Mouse (Mus musculus) embryonic facial prominence, embryonic 15.5 days (tissue): Measurements from ENCODE around the gene Tor1aip2. TPM values are rescaled to one million over a fixed set of nuclear protein-coding genes. Genes with fewer than 3 reads are reported as not detected.

Experiments
- ATAC-seq: fragments of 200-750 bp; cut with Nextera tagmentation; 2 replicates; pipeline ENCODE4 v1.8.0; 2017; ENCODE audit warnings: low read depth, moderate TSS enrichment; ENCODE audit not compliant: insufficient number of reproducible peaks, low FRiP score, low TSS enrichment
- H3K27ac ChIP-seq: fragments of 300-500 bp; sonication (generic); replicated peaks from 2 replicates; pipeline ENCODE4 v1.5.1; 2015; ENCODE audit warnings: mild to moderate bottlenecking, inconsistent platforms
- H3K27me3 ChIP-seq: fragments of 300-500 bp; sonication (generic); 2 replicates; pipeline ENCODE4 v1.6.1; 2015; ENCODE audit warnings: inconsistent platforms
- H3K36me3 ChIP-seq: fragments of 300-500 bp; sonication (generic); 2 replicates; pipeline ENCODE4 v1.6.1; 2015; ENCODE audit warnings: mild to moderate bottlenecking, inconsistent platforms
- H3K4me1 ChIP-seq: fragments of 300-500 bp; sonication (generic); 2 replicates; pipeline ENCODE4 v1.6.1; 2015; ENCODE audit warnings: inconsistent platforms
- H3K4me2 ChIP-seq: fragments of 300-500 bp; sonication (generic); replicated peaks from 2 replicates; pipeline ENCODE4 v1.6.1; 2015; ENCODE audit warnings: mild to moderate bottlenecking, inconsistent platforms
- H3K4me3 ChIP-seq: fragments of 300-500 bp; sonication (generic); replicated peaks from 2 replicates; pipeline ENCODE4 v1.5.1; 2015; ENCODE audit warnings: mild to moderate bottlenecking, inconsistent platforms
- H3K9ac ChIP-seq: fragments of 300-500 bp; sonication (generic); 2 replicates; pipeline ENCODE4 v1.6.1; 2015; ENCODE audit warnings: inconsistent platforms
- H3K9me3 ChIP-seq: fragments of 300-500 bp; sonication (generic); replicated peaks from 2 replicates; pipeline ENCODE4 v1.6.1; 2016; ENCODE audit warnings: inconsistent platforms
- WGBS: fragments of 180-500 bp; shearing (Covaris S2); methylation state at CpG from one replicate; pipeline ENCODE4 v1.1.7; 2015; 5-methylcytosine and 5-hydroxymethylcytosine counted together
- polyA plus RNA-seq: library from polyadenylated mRNA; unstranded; fragments of >200 nt; fragmentation: Nextera tagmentation; extraction: Ambion mirVana; gene quantifications from 2 replicates; pipeline ENCODE4 v1.2.1, GENCODE M21; 2015

Tor1aip2 gene
- polyA plus RNA-seq, 1 experiment from 2014 or later = 113 TPM

DNA sequence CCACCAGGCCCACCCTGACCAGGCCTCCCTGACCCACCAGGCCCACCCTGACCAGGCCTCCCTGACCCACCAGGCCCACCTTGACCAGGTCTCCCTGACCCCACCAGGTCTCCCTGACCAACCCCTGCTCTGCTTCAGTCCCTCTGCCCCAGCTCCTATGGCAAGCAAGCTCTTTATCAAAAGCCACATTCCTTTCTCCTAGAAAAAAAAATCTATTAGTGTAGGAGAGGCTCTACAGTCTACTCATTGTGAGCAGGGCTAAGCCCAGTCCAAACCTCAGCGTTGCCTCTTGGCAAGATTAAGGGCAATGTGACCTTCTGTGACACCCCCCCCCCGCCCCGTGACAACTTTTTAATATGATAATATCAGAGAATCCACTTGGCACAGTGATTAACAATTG lies 49.4 kb downstream of the Tor1aip2 start:
- no peaks in the 10 kb centered on the region for H3K4me1 ChIP-seq
- no peak for ATAC-seq

DNA sequence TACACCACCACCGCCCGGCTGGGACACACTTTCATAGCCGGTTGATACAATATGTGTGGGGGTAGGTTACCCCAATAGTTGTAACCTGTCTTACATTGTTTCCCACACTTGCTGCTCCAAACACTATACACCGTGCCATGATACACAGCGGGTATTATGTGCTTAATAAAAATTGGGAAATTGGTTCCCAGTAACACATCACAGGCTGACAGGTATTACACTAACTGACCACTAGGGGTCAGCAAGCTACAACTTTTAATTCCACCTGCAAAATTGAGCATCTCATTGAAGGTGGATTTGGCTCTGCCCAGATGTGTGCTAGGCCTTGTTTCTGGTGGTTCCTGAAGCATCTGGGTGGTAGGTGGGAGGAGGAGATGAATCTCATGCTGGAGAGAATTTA lies 50.6 kb downstream of the Tor1aip2 start:
- H3K4me3 ChIP-seq = no peak overlapping the region
- H3K4me2 ChIP-seq = no peak overlapping the region
- no peaks in the 10 kb centered on the region for H3K36me3 ChIP-seq
- WGBS = 53% methylated on average over 5 of the region's 5 CpGs
- ATAC-seq = no peak
- H3K9me3 ChIP-seq = no peaks in the 10 kb centered on the region
- H3K4me1 ChIP-seq = no peaks in the 10 kb centered on the region
- no peak overlapping the region for H3K9ac ChIP-seq
- no peaks in the 10 kb centered on the region for H3K27me3 ChIP-seq
- H3K27ac ChIP-seq = no peak overlapping the region

More for the DNA sequence above, 49.4 kb downstream of the Tor1aip2 start:
- Histone ChIP-seq H3K27ac (no peak overlapping the region), H3K36me3 (no peaks in the 10 kb centered on the region), H3K9ac (no peak overlapping the region), H3K4me3 (no peak overlapping the region), H3K4me2 (no peak overlapping the region), H3K27me3 (no peaks in the 10 kb centered on the region), H3K9me3 (no peaks in the 10 kb centered on the region)
- 59% methylated on average over 3 of the region's 3 CpGs for WGBS

- 61% methylated on average over 5 of the region's 5 CpGs for WGBS
- no peak for ATAC-seq
These were observed 52.4 kb downstream of the Tor1aip2 start for GRCm38 (mm10) chr1:156087586-156087985.

GRCm38 (mm10) chr1:156089561-156089960 lies 54.4 kb downstream of the Tor1aip2 start:
- Histone ChIP-seq H3K36me3 (no peaks in the 10 kb centered on the region), H3K4me1 (no peaks in the 10 kb centered on the region), H3K27ac (no peak overlapping the region), H3K27me3 (no peaks in the 10 kb centered on the region), H3K9ac (no peak overlapping the region), H3K4me3 (no peak overlapping the region), H3K4me2 (no peak overlapping the region), H3K9me3 (no peaks in the 10 kb centered on the region)
- WGBS = 78% methylated on average over 8 of the region's 8 CpGs
- ATAC-seq = no peak

More at GRCm38 (mm10) chr1:156087586-156087985, 52.4 kb downstream of the Tor1aip2 start:
- Histone ChIP-seq H3K4me3 (no peak overlapping the region), H3K9ac (no peak overlapping the region), H3K4me2 (no peak overlapping the region), H3K27ac (no peak overlapping the region), H3K9me3 (no peaks in the 10 kb centered on the region), H3K4me1 (no peaks in the 10 kb centered on the region), H3K27me3 (no peaks in the 10 kb centered on the region), H3K36me3 (no peaks in the 10 kb centered on the region)

- ATAC-seq = no peak; the same call in 1 of the 2 replicates
- Histone ChIP-seq H3K4me1 (no peaks in the 10 kb centered on the region), H3K9me3 (no peaks in the 10 kb centered on the region), H3K27me3 (no peaks in the 10 kb centered on the region), H3K36me3 (no peaks in the 10 kb centered on the region), H3K27ac (no peak overlapping the region), H3K9ac (no peak overlapping the region), H3K4me2 (no peak overlapping the region), H3K4me3 (no peak overlapping the region)
- WGBS = 57% methylated on average over 4 of the region's 4 CpGs
These were observed 54.8 kb downstream of the Tor1aip2 start for GRCm38 (mm10) chr1:156090042-156090441.

DNA sequence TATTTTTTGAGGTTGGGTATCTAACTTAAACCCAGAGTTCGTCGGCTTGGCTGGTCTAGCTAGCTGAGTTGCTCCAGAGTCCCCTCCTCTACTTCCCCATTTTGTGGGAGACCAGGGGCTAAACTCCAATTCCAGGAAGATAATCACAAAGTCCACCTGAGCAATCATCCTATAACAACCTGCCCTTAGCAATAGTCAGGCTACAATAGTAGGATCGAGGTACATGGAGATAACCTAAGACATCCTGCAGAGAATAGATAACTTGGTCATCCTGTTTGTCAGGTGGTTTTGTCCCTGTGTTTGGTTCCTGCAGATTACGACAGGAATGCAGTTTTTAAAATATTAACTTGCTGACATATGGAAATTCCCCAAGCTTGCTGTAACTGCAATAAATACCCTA lies 56.6 kb downstream of the Tor1aip2 start:
- Histone ChIP-seq H3K4me2 (no peak overlapping the region), H3K9ac (no peak overlapping the region), H3K9me3 (no peaks in the 10 kb centered on the region), H3K36me3 (no peaks in the 10 kb centered on the region), H3K4me1 (no peaks in the 10 kb centered on the region), H3K27ac (no peak overlapping the region), H3K4me3 (no peak overlapping the region), H3K27me3 (no peaks in the 10 kb centered on the region)
- no peak for ATAC-seq
- WGBS = 83% methylated on average over 4 of the region's 4 CpGs

DNA sequence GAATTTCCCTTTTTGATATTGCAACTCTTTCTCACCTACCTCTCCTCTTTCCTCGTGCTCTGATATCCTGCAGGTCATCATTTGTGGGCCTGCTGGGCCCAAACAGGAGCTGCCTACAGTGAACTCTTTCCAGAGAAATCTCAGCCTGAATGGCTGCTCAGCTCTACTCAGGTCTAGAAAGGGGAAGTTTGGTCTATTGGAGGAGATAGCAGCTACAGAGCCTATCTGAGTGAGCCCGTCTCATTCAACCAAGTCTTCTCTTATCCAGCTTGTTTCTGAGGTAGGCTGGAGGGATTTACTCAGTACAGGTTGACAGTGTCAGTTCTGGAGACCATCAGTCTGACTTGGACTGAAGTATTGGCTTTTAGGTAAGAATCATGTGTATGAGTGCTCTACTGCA lies 68.6 kb downstream of the Tor1aip2 start:
- Histone ChIP-seq H3K27ac (no peak overlapping the region), H3K9ac (no peak overlapping the region), H3K4me1 (no peaks in the 10 kb centered on the region), H3K4me3 (no peak overlapping the region), H3K27me3 (no peaks in the 10 kb centered on the region), H3K4me2 (no peak overlapping the region), H3K9me3 (no peaks in the 10 kb centered on the region), H3K36me3 (no peaks in the 10 kb centered on the region)
- 92% methylated on average over 2 of the region's 2 CpGs for WGBS
- ATAC-seq = no peak

- Histone ChIP-seq H3K9me3 (no peaks in the 10 kb centered on the region), H3K4me3 (no peak overlapping the region), H3K4me2 (no peak overlapping the region), H3K27ac (no peak overlapping the region), H3K9ac (no peak overlapping the region), H3K4me1 (no peaks in the 10 kb centered on the region), H3K36me3 (no peaks in the 10 kb centered on the region), H3K27me3 (no peaks in the 10 kb centered on the region)
- no peak for ATAC-seq
- WGBS = 87% methylated on average over 2 of the region's 2 CpGs
These were observed 70.2 kb downstream of the Tor1aip2 start for GRCm38 (mm10) chr1:156105381-156105780.

DNA sequence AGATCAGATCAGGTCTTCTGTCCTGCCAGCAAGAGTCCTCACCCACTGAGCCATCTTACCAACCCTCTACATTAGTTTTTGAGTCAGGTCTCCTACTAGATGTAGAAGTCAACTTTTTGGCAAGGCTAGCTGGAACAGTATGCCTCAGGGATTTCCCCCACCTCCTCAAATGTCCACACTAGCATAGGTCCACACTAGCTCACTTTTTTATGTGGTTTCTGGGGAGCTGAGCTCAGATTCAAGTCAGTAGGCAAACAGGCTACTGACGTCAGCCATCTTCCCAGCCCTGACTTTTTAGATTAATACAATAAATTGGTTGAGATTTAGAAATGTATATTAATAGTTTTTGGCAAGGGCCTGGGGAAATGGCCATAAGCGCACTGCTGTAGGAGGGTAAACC lies 72.2 kb downstream of the Tor1aip2 start:
- Histone ChIP-seq H3K27me3 (no peaks in the 10 kb centered on the region), H3K4me2 (no peak overlapping the region), H3K4me1 (0 out of 2 replicates have a peak, but pooled peaks cover 7% of the 10 kb centered on the region), H3K9ac (no peak overlapping the region), H3K36me3 (no peaks in the 10 kb centered on the region), H3K27ac (no peak overlapping the region), H3K9me3 (no peaks in the 10 kb centered on the region), H3K4me3 (no peak overlapping the region)
- 80% methylated on average over 2 of the region's 2 CpGs for WGBS
- no peak for ATAC-seq

DNA sequence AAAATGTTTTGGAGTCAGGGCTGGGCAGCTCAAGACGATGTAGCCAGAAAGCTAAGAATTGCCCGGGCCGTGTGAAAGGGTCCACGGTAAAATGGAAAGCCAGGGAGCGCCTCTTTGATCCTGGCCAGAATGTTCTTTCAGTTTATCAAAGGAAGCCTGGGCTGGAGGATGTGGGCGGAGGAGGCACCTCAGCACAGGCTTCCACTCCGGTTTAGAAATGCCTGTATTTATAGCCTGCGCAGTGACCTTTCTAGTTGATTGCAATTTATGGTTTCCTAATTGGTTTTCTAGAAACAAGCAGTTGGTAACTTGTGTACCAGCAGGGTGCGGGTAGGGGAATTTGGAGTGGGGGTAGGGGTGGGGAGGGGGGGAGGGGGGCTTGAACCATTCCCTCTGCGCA lies 73.2 kb downstream of the Tor1aip2 start:
- Histone ChIP-seq H3K4me2 (no peak overlapping the region), H3K9ac (no peak overlapping the region), H3K4me1 (0 out of 2 replicates have a peak, but pooled peaks cover 7% of the 10 kb centered on the region), H3K27ac (no peak overlapping the region), H3K4me3 (no peak overlapping the region), H3K9me3 (no peaks in the 10 kb centered on the region), H3K27me3 (no peaks in the 10 kb centered on the region), H3K36me3 (no peaks in the 10 kb centered on the region)
- no peak for ATAC-seq
- WGBS = 54% methylated on average over 10 of the region's 10 CpGs

DNA sequence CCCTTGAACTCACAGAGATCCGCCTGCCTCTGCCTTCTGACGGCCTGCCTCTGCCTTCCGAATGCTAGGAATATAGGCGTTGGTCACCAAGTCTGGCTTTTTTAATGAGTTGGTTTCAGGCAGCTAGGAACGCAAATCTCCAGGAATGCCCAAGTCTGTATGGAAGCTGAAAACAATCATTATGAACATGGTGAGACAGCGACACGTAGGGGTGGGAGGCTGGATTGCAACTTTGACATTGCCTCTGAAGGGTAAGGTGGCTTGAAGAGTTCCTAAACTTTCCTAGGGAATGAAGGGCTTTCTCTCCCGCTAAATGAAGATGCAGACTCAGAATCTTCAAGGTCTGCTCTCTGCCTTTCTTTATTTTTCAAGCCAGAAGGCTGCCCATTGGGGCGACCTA lies 75.9 kb downstream of the Tor1aip2 start:
- Histone ChIP-seq H3K27ac (no peak overlapping the region), H3K36me3 (no peaks in the 10 kb centered on the region), H3K4me3 (no peak overlapping the region), H3K4me2 (no peak overlapping the region), H3K9me3 (no peaks in the 10 kb centered on the region), H3K9ac (no peak overlapping the region), H3K4me1 (0 out of 2 replicates have a peak, but pooled peaks cover 7% of the 10 kb centered on the region), H3K27me3 (no peaks in the 10 kb centered on the region)
- no peak for ATAC-seq
- 75% methylated on average over 9 of the region's 9 CpGs for whole genome bisulfite sequencing

DNA sequence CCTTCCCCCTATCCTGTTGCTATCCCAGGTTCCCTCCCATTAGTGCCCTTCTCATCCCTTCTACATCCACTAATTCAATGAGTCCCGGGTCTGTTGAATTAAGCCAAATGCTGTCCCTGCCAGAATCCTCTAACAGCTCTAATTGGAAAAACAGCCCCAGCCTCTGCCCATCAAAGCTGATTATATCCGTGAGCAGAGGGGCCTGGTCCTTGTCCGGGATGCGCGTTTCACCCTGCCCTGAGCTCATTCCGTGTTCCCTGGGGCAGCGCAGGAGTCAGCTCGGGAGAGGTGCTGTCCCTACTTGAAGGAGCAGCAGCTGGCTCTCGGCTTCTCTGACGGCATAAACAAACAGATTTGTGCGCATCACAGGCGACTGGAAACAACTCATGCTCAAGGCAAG lies 76.5 kb downstream of the Tor1aip2 start:
- H3K36me3 ChIP-seq = no peaks in the 10 kb centered on the region
- no peaks in the 10 kb centered on the region for H3K27me3 ChIP-seq
- no peak overlapping the region for H3K9ac ChIP-seq
- no peak overlapping the region for H3K4me3 ChIP-seq
- H3K4me1 ChIP-seq = 0 out of 2 replicates have a peak, but pooled peaks cover 7% of the 10 kb centered on the region
- no peak overlapping the region for H3K27ac ChIP-seq
- no peaks in the 10 kb centered on the region for H3K9me3 ChIP-seq
- WGBS = 14% methylated on average over 12 of the region's 12 CpGs
- no peak for ATAC-seq
- no peak overlapping the region for H3K4me2 ChIP-seq
